Mouse (Mus musculus) MEL (cell line): ENCODE results near the gene Fcgr1.

Experiments
- CHD2 ChIP-seq: IDR thresholded peaks from 2 replicates; pipeline ENCODE4 v1.6.1; 2011; ENCODE audit warnings: low read length, improper control_type of control experiment
- CTCF ChIP-seq, 3 experiments: IDR thresholded peaks in 2 of 3; conservative IDR thresholded peaks in 1 of 3; 2 replicates each; pipeline ENCODE4 v1.5.1; 2011 to 2012; ENCODE audit warnings: low read length in 3 of 3, low read depth in 2 of 3, mild to moderate bottlenecking in 2 of 3, improper control_type of control experiment in 1 of 3, inconsistent platforms in 1 of 3, mixed read lengths in 1 of 3, moderate library complexity in 1 of 3; ENCODE audit not compliant: control insufficient read depth in 1 of 3, insufficient read depth in 1 of 3, poor library complexity in 1 of 3, severe bottlenecking in 1 of 3
- ELF1 ChIP-seq: IDR thresholded peaks from 2 replicates; pipeline ENCODE4 v1.6.1; 2014; ENCODE audit warnings: low read depth, mild to moderate bottlenecking, inconsistent platforms, low read length, improper control_type of control experiment, moderate library complexity
- EP300 ChIP-seq, 2 experiments: IDR thresholded peaks; 2 replicates each; pipeline ENCODE4 v1.6.1; 2011; ENCODE audit warnings: improper control_type of control experiment in 2 of 2, low read length in 2 of 2, low read depth in 1 of 2, mild to moderate bottlenecking in 1 of 2
- POLR2A ChIP-seq, 2 experiments: IDR thresholded peaks; 2 replicates each; pipeline ENCODE4 v1.6.1; 2011 to 2012; ENCODE audit warnings: low read length in 2 of 2, mild to moderate bottlenecking in 2 of 2, control low read depth in 1 of 2, improper control_type of control experiment in 1 of 2, low read depth in 1 of 2, moderate library complexity in 1 of 2; ENCODE audit not compliant: control insufficient read depth in 1 of 2, insufficient read depth in 1 of 2, poor library complexity in 1 of 2
- RAD21 ChIP-seq: IDR thresholded peaks from 2 replicates; pipeline ENCODE4 v1.6.1; 2011; ENCODE audit warnings: mild to moderate bottlenecking, low read depth, low read length, improper control_type of control experiment

GRCm38 (mm10) chr3:96335591-96335990 lies 41.8 kb upstream of the Fcgr1 start:
- TF ChIP-seq RAD21 (no peak), POLR2A (IDR thresholded peaks at IDR 0.05; ENCODE audit: control insufficient read depth in 1 of 2, insufficient read depth in 1 of 2, low read depth in 1 of 2, low read length in 2 of 2, poor library complexity in 1 of 2) (no peak), EP300 (IDR thresholded peaks at IDR 0.05; ENCODE audit: low read depth in 1 of 2, low read length in 2 of 2) (no peak), ELF1 (no peak), CTCF (IDR thresholded peaks at IDR 0.05 in 2 of 3, conservative IDR thresholded peaks at IDR 0.05 in 1 of 3; ENCODE audit: control insufficient read depth in 1 of 3, insufficient read depth in 1 of 3, low read depth in 2 of 3, low read length in 3 of 3, poor library complexity in 1 of 3, severe bottlenecking in 1 of 3) (no peak), CHD2 (no peak)
